Mouse (Mus musculus) liver, embryonic 14.5 days (tissue): ENCODE results near the gene A830018L16Rik. TPM values are rescaled to one million over a fixed set of nuclear protein-coding genes. Genes with fewer than 3 reads are reported as not detected.

Experiments
- ATAC-seq: fragments of 200-750 bp; cut with Nextera tagmentation; 2 replicates; pipeline ENCODE4 v1.8.0; 2017; ENCODE audit warnings: moderate number of reproducible peaks, mild to moderate bottlenecking, moderate library complexity; ENCODE audit not compliant: insufficient read depth
- DNase-seq, 3 experiments: peaks; one replicate each; pipeline ENCODE4 v3.0.0-alpha.2; 2012 to 2013; ENCODE audit warnings: low read depth in 3 of 3, low spot score in 3 of 3
- H3K27ac ChIP-seq: fragments of 300-500 bp; sonication (generic); 2 replicates; pipeline ENCODE4 v1.5.1; 2014; ENCODE audit warnings: moderate library complexity, mild to moderate bottlenecking, control low read depth, inconsistent platforms
- H3K27me3 ChIP-seq: fragments of 300-500 bp; sonication (generic); 2 replicates; pipeline ENCODE4 v1.6.1; 2014; ENCODE audit warnings: mild to moderate bottlenecking, low read length, moderate library complexity; ENCODE audit not compliant: control insufficient read depth, insufficient read depth
- H3K36me3 ChIP-seq: fragments of 300-500 bp; sonication (generic); replicated peaks from 2 replicates; pipeline ENCODE4 v1.6.1; 2014; ENCODE audit warnings: low read depth; ENCODE audit not compliant: control insufficient read depth, insufficient read depth
- H3K4me1 ChIP-seq, 2 experiments: fragments of 200-500 bp in 1 of 2; fragments of 300-500 bp in 1 of 2; sonication (generic) in 1 of 2; replicated peaks; 2 replicates each; pipeline ENCODE4 v1.6.1; 2012 to 2014; ENCODE audit warnings: antibody characterized with exemption in 1 of 2, inconsistent platforms in 1 of 2, low read length in 1 of 2; ENCODE audit not compliant: control insufficient read depth in 2 of 2, insufficient read depth in 2 of 2
- H3K4me2 ChIP-seq: fragments of 300-500 bp; sonication (generic); 2 replicates; pipeline ENCODE4 v1.6.1; 2014; ENCODE audit warnings: low read depth, mild to moderate bottlenecking, control low read depth, moderate library complexity
- H3K4me3 ChIP-seq, 2 experiments: fragments of 200-500 bp in 1 of 2; fragments of 300-500 bp in 1 of 2; sonication (generic) in 1 of 2; 2 replicates each; pipeline ENCODE4 v1.5.1; 2012 to 2014; ENCODE audit warnings: low read depth in 2 of 2, low read length in 2 of 2, mild to moderate bottlenecking in 2 of 2, control low read depth in 1 of 2, inconsistent platforms in 1 of 2, moderate library complexity in 1 of 2; ENCODE audit not compliant: insufficient read depth in 1 of 2
- H3K9ac ChIP-seq: fragments of 300-500 bp; sonication (generic); replicated peaks from 2 replicates; pipeline ENCODE4 v1.6.1; 2014; ENCODE audit warnings: mild to moderate bottlenecking, control low read depth, moderate library complexity
- H3K9me3 ChIP-seq: fragments of 300-500 bp; sonication (generic); 2 replicates; pipeline ENCODE4 v1.6.1; 2016; ENCODE audit warnings: low read length, mixed read lengths; ENCODE audit not compliant: control insufficient read depth
- CTCF ChIP-seq: IDR thresholded peaks from 2 replicates; pipeline ENCODE4 v1.5.1; 2016; ENCODE audit warnings: antibody characterized with exemption, low read depth, control low read depth
- EP300 ChIP-seq: IDR thresholded peaks from 2 replicates; pipeline ENCODE4 v1.6.1; 2016; ENCODE audit warnings: antibody characterized with exemption, low read depth
- WGBS: fragments of 180-500 bp; shearing (Covaris S2); extraction: QIAGEN DNeasy Blood & Tissue Kit; methylation state at CpG from one replicate; pipeline ENCODE4 v1.1.7; 2014; ENCODE audit not compliant: insufficient replicate concordance; 5-methylcytosine and 5-hydroxymethylcytosine counted together
- polyA plus RNA-seq, 2 experiments: library from polyadenylated mRNA; depleted of rRNA in 1 of 2; stranded (reverse) in 1 of 2; unstranded in 1 of 2; fragments of >200 nt; fragmentation: Nextera tagmentation in 1 of 2; extraction: Ambion mirVana in 1 of 2; gene quantifications; 2 replicates each; pipeline versions ENCODE4 v1.2.1 to v1.2.3; 2012 to 2014

A830018L16Rik gene
- polyA plus RNA-seq, 2 experiments = not detected

DNA sequence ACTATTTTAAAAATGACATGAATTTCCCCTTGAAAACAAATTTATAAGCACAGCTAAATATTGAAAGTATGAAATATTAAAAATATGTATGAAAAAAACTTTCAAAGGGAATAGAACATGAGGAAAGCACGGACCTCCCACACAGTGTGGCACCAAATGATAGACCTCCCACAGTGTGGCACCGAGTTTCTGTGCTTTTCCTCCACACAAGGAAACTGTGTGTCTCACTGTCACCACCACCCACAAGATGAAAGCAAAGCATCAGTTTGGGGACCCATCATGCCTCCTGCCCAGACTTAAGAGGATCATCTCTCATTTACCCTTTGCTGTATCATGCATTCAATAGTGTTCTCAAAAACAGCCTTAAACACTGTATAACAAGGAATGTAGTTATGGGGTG is 152.8 kb downstream of the A830018L16Rik start:
- H3K36me3 ChIP-seq = no peaks in the 10 kb centered on the region
- no peak for DNase-seq
- TF ChIP-seq EP300 (no peak), CTCF (no peak)
- H3K4me2 ChIP-seq = no peak overlapping the region
- H3K4me3 ChIP-seq = no peak overlapping the region
- no peaks in the 10 kb centered on the region for H3K9me3 ChIP-seq
- H3K9ac ChIP-seq = no peak overlapping the region
- no peaks in the 10 kb centered on the region for H3K27me3 ChIP-seq
- no peak for ATAC-seq
- no peaks in the 10 kb centered on the region for H3K4me1 ChIP-seq
- H3K27ac ChIP-seq = no peak overlapping the region
- 47% methylated on average over 2 of the region's 2 CpGs for WGBS

- TF ChIP-seq EP300 (no peak), CTCF (no peak)
- Histone ChIP-seq H3K4me1 (no peaks in the 10 kb centered on the region), H3K4me3 (no peak overlapping the region), H3K4me2 (no peak overlapping the region), H3K36me3 (no peaks in the 10 kb centered on the region), H3K9me3 (no peaks in the 10 kb centered on the region), H3K27ac (no peak overlapping the region), H3K27me3 (no peaks in the 10 kb centered on the region), H3K9ac (no peak overlapping the region)
- ATAC-seq (no peak), DNase-seq (no peak)
Observed at GRCm38 (mm10) chr1:11567300-11567885, 153.5 kb downstream of the A830018L16Rik start.

- WGBS = 41% methylated on average over 2 of the region's 2 CpGs
- no peak overlapping the region for H3K4me3 ChIP-seq
- H3K36me3 ChIP-seq = no peaks in the 10 kb centered on the region
- no peak overlapping the region for H3K27ac ChIP-seq
- H3K4me2 ChIP-seq = no peak overlapping the region
- no peak overlapping the region for H3K9ac ChIP-seq
- H3K4me1 ChIP-seq = no peaks in the 10 kb centered on the region
- no peaks in the 10 kb centered on the region for H3K27me3 ChIP-seq
- ATAC-seq (no peak), DNase-seq (no peak)
- TF ChIP-seq CTCF (no peak), EP300 (no peak)
- H3K9me3 ChIP-seq = no peaks in the 10 kb centered on the region
Observed at GRCm38 (mm10) chr1:11570274-11570673, 156.4 kb downstream of the A830018L16Rik start.

GRCm38 (mm10) chr1:11573462-11573861 is 159.6 kb downstream of the A830018L16Rik start:
- H3K9me3 ChIP-seq = no peaks in the 10 kb centered on the region
- no peaks in the 10 kb centered on the region for H3K36me3 ChIP-seq
- WGBS = 43% methylated on average over 2 of the region's 2 CpGs
- no peaks in the 10 kb centered on the region for H3K4me1 ChIP-seq
- ATAC-seq = no peak
- no peak overlapping the region for H3K4me3 ChIP-seq
- no peak for DNase-seq
- no peaks in the 10 kb centered on the region for H3K27me3 ChIP-seq
- H3K27ac ChIP-seq = no peak overlapping the region
- H3K9ac ChIP-seq = no peak overlapping the region
- no peak overlapping the region for H3K4me2 ChIP-seq
- TF ChIP-seq CTCF (no peak), EP300 (no peak)

GRCm38 (mm10) chr1:11580026-11580425 is 166.1 kb downstream of the A830018L16Rik start:
- ATAC-seq (no peak), DNase-seq (no peak)
- H3K9me3 ChIP-seq = no peaks in the 10 kb centered on the region
- no peaks in the 10 kb centered on the region for H3K36me3 ChIP-seq
- 37% methylated on average over 4 of the region's 4 CpGs for WGBS
- no peaks in the 10 kb centered on the region for H3K4me1 ChIP-seq
- no peak overlapping the region for H3K27ac ChIP-seq
- H3K9ac ChIP-seq = no peak overlapping the region
- H3K4me2 ChIP-seq = no peak overlapping the region
- no peak overlapping the region for H3K4me3 ChIP-seq
- no peaks in the 10 kb centered on the region for H3K27me3 ChIP-seq
- TF ChIP-seq EP300 (no peak), CTCF (no peak)
